Mouse (Mus musculus) liver, embryonic 14.5 days (tissue): ENCODE measurements around the gene Cideb.

Experiments
- CTCF ChIP-seq: IDR thresholded peaks from 2 replicates; pipeline ENCODE4 v1.5.1; 2016; ENCODE audit warnings: antibody characterized with exemption, low read depth, control low read depth
- EP300 ChIP-seq: IDR thresholded peaks from 2 replicates; pipeline ENCODE4 v1.6.1; 2016; ENCODE audit warnings: antibody characterized with exemption, low read depth

DNA sequence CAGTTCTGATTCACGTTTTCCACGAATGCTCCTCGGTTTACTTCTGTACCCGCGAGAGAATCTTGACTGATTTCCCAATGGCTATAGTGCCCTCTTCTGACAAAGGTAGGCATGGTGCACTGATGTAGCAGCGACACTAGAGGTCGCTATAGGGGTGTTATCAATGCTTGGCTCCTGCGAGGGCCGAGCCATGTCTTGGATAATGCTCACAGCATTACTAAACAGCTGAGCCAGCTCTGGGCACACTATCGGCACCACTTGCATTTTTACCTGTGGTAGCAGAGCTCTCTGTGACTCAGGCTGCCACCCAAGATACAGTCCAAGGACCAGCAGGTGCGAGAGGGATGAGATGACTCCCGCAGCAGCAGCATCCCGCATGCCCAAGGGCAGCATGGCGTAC, 23.1 kb upstream of the Cideb start:
- TF ChIP-seq CTCF = peak; percentile 96
- no peak for TF ChIP-seq EP300
